Mouse (Mus musculus): ENCODE data around the gene Prl.

DNA sequence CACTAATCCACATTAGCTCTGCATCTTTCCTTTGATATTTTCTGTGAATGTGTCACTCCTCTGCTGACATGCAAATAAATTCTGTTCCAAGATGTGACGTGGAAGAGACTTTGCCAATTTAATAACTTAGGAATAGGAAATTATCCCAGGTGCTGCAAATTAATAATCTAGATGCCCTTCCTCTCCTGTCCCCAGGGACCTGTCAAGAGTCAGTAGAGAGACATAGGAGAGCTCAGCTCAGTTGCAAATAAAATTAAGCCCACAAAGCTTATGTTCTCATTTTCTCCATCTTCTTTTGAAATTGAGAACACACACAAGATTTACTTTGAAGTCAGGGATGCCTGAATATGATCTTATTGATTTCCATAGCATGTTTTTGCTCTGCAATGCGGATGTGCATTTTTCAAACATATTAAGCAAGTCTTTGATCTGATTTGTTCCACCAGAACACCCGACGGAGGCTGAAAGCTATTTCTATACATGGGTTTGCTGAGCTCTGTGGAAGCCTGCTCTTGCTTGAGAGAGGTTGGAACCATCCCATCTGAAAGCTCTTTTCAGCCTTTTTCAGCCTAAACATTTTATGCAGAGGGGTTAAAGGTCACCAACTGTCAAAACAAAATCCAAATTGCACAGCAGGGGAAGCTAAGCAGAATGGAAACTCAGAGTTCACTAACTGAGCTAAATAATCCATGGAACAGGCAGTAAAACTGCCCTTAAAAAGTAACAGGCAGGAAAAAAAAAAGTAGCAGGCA lies 26.1 kb upstream of the Prl start:
- TF ChIP-seq GATA1 (IDR thresholded peaks at IDR 0.05; ENCODE audit: borderline replicate concordance, low read length): no peak
- no peak for TF ChIP-seq FLI1 (IDR thresholded peaks at IDR 0.05; ENCODE audit: low read length)

Data from megakaryocyte, embryonic 14.5 days (primary cell).